Mouse (Mus musculus): Measurements from ENCODE around the gene Znhit1.

GRCm38 (mm10) chr5:136977769-136978168 lies 10.1 kb downstream of the Znhit1 start:
- TF ChIP-seq POLR2A (IDR thresholded peaks at IDR 0.05; ENCODE audit: insufficient read length, low read depth) (no peak), MAX (IDR thresholded peaks at IDR 0.05; ENCODE audit: low read depth) (no peak), MYOG (IDR thresholded peaks at IDR 0.05; ENCODE audit: control insufficient read depth in 1 of 3, insufficient read depth in 1 of 3, insufficient read length in 2 of 3, low read depth in 2 of 3) (no peak), POLR2AphosphoS2 (IDR thresholded peaks at IDR 0.05; ENCODE audit: insufficient read length, low read depth) (no peak), USF1 (IDR thresholded peaks at IDR 0.05; ENCODE audit: low read depth) (no peak)
